Mouse (Mus musculus): ENCODE data around the gene Lgi1. TPM values are rescaled to one million over a fixed set of nuclear protein-coding genes. Genes with fewer than 3 reads are reported as not detected.

Lgi1 gene
- polyA plus RNA-seq, 2 experiments from 2014 or later: 0.27 to 0.28 TPM

DNA sequence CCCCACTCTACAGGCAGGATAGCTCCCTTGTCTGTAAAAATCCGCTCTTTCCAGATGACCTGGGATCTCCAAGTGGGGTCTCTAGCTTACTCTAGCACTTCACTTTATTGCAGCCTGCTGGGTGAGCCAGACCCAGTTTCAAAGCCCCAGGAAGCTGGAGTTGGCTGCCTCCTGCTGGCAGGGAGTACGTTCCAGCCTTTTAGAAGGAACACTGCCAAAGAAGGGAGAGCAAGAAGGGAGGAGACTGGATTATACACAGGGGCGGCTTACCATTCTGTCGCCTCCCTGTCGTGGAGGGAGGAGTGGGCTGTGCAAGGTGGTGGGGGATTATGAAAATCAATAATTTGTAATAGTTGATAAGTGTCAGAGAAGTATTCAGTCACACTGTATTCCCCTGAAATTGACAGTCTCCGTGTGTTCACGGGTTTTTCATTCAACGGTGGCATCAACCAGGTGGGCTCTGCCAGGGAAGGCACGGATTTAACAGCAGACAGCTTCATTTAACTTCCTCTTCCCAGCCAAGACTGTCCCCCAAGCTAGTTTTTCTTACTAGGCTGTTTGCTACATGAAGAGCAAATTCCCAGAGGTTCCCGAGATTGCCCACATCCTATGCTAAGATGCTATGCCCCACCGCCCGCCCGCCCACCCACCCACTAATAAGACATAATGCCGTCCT lies 369 bp upstream of the Lgi1 start:
- no peak for ATAC-seq

- ATAC-seq: no peak
These were observed 1.4 kb downstream of the Lgi1 start for GRCm38 (mm10) chr19:38265767-38266166.

- no peak for ATAC-seq
These were observed 3.1 kb downstream of the Lgi1 start for GRCm38 (mm10) chr19:38267469-38267868.

DNA sequence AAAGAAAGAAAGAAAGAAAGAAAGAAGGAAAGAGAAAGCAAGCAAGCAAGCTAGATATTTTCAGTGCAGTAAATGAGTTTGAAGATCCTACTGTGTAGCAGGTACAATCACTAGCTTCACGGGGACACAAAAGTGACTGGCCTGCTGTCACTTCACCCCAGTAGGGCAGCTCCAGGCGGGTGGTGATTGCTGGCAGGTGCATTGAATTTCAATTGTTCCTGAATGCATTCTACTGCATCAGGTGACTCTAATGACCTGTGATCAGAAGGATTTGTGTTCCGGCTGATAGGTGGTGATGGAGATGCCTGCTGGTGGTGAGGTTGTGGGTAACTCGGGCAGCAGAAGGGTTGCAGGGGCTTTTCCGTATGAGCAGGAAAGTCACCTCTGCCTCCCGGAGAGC lies 6.7 kb downstream of the Lgi1 start:
- no peak for ATAC-seq

- no peak for ATAC-seq
These were observed 9.5 kb downstream of the Lgi1 start for GRCm38 (mm10) chr19:38273820-38274219.

DNA sequence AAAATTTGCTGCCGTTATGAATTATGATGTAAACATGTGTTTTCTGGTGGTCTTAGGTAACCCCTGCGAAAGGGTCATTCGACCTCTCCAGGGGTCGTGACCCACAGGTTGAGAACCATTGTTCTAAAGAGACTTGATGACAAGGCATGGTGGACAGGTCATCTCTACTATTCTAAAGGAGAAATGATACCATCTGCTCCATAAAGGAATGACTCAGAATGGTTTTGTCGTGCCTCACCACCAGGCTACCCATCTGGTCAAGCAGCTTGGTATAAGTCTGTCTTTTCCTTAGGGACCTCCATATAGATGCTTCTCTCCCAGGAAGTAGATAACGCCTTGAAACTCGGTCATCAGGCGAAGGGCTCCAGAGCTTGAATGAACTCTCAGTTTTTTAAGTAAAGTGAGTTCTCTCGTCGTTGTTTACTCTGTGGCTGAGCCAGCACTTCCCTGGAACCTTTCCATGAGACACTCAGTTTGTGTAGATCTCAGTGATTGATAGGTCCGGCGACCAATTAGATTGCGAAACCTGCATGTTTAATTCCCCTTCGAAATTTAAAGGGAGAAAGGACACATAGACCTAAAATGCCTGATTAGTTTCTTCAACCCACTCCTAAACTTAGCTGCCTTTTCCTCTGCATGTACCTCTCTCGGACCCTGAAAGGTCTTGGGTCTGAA lies 10.5 kb downstream of the Lgi1 start:
- ATAC-seq: no peak

DNA sequence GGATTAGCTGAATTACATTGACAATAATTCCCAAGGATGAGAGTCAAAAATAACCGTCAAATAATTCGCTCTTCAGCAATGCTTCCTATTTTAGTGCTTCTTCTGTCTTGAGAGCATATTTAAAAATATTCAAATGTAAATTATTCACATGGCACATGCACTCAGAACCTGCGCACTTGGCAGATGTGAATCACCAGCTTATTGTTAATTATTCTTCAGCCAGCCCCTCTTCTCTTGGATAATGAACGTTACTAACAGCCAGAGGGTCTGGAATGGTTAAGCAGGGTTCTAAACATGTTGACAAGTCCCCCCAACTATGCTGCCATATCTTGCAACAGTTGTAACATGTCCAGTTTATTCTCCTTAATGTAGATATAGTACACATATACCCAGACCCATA lies 11.9 kb downstream of the Lgi1 start:
- ATAC-seq: no peak

GRCm38 (mm10) chr19:38280242-38280641 lies 15.9 kb downstream of the Lgi1 start:
- ATAC-seq: no peak

GRCm38 (mm10) chr19:38282407-38282806 lies 18.1 kb downstream of the Lgi1 start:
- ATAC-seq: no peak

- ATAC-seq: no peak
These were observed 24.2 kb downstream of the Lgi1 start for GRCm38 (mm10) chr19:38288556-38288955.

- ATAC-seq: no peak
These were observed 27.1 kb downstream of the Lgi1 start for GRCm38 (mm10) chr19:38291432-38291831.

GRCm38 (mm10) chr19:38298018-38298626 lies 33.8 kb downstream of the Lgi1 start:
- peak; percentile 81 for ATAC-seq

DNA sequence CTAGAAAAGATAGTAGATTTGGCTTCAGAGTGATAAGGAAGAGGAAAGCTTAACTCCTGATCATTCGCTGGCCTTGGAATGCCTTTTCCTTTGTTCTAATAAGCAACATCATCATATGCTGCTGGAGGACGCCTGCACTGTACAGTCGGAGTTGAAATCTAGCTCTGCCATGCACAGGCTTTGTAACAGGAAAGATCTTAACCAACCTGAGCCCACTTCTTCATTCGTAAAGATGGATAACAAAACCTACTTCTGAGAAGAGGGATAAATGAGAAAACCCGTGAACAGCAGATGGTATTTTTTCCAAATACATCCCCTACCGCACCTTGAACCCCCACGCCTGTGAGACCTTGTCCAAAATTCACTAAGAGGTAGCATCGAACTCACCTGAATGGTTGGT lies 43.8 kb downstream of the Lgi1 start:
- no peak for ATAC-seq

DNA sequence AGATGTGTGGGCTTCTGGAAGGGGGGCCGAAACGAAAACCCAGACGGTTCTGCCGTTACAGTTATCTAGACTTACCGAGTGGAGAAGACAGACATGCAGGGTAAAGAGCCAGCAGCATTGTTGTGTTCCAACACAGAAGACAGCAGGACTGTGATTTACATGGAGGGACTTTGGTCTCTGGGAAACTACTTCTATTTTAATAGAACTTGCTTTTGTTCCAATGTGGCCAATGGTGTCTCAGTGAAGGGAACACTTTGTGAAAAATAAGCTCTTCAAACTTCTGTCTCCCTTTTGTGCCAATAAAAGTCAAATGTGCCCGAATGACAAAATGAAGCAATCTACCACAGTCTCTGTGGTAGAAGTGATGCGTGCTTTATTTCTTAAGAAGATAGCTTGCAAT lies 50.8 kb downstream of the Lgi1 start:
- no peak for ATAC-seq

- ATAC-seq: no peak
These were observed 52.4 kb downstream of the Lgi1 start for GRCm38 (mm10) chr19:38316602-38317313.

GRCm38 (mm10) chr19:38318308-38318707 lies 54.0 kb downstream of the Lgi1 start:
- no peak for ATAC-seq

- ATAC-seq: no peak
These were observed 54.8 kb downstream of the Lgi1 start for GRCm38 (mm10) chr19:38319168-38319567.

GRCm38 (mm10) chr19:38320651-38321188 lies 56.4 kb downstream of the Lgi1 start:
- no peak for ATAC-seq

GRCm38 (mm10) chr19:38323726-38324125 lies 59.4 kb downstream of the Lgi1 start:
- ATAC-seq: no peak

DNA sequence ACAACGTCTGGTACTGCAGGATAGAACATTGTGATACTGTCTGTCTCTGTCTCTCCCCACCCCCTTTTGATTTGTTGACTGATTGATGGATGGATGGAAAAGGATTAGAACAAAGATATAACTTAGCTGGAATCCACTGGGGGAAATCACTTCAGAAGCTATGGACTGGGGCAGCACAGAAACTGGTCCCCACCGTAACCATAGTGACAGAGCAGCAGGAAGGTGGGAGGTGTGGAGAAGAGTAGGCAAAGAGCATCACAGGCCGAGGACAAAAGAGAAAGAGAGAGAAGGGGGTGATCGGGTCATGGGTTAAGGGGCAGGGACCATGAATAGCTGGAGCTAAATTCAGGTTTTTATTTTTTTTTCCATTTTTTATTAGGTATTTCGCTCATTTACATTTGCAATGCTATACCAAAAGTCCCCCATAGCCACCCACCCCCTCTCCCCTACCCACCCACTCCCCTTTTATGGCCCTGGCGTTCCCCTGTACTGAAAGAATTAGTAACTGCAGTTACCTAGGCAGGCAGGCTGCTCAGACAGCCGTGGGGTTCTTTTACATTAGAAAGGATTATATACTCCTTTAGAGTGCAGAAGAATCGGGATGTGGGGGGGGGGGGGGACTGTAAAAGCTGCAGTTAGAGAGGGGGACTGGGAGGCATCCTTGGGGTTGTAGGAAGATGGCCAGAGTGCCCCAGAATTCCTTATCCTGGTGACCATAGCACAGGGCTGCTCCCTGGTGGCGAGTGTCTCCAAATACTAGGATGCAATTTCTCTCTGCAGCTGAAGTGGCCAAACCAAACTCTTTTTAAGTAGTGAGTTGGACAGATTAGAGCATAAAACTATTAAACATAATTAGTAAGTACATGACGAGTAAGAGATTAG lies 60.1 kb downstream of the Lgi1 start:
- ATAC-seq: no peak

DNA sequence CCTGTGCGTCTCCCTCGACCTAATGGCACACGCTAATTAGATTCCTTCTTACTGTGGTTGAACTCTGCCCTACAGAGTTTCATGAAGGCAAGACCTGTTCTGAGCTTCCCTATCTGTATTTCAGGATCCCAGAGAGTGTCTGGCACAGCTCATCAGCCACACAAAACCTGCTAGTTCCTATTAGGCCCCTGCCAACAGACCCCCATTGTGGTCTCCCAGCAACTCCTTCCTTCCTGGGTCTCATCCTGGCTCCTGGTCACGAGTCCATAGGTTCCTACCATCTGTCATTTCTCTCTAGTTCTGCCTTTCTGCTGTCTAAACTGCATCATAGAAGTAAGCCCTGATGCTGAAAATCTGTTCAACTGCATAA lies 60.7 kb downstream of the Lgi1 start:
- no peak for ATAC-seq

- no peak for ATAC-seq
These were observed 61.5 kb downstream of the Lgi1 start for GRCm38 (mm10) chr19:38325854-38326253.

Measured in CD4-positive, CD25-positive, alpha-beta regulatory T cell, adult 4 months (primary cell).